Mouse (Mus musculus): ENCODE measurements around the gene Ptprg. TPM values are rescaled to one million over a fixed set of nuclear protein-coding genes. Genes with fewer than 3 reads are reported as not detected.

Ptprg gene
- polyA plus RNA-seq, 1 experiment from 2014 or later: 26.5 TPM

DNA sequence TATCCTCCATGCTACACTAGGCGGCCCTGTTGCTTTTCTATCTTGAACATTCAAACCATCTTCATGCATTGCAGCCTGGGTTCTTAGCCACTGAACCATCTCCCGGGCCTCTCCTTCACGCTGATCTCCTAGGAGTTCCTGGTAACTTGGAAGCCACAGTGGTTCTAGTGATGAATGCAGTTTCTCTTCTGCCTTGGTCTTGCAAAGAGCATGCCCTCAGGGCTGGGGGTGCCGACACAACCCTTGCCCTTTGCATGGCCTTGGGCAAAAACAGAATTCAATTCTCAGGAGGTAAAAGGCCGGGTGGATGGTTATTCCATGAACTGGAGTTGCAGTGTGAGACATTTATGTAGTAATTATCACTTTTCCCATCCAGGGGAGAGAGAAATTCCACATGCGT is 67.0 kb downstream of the Ptprg start:
- WGBS: 80% methylated on average over 6 of the region's 6 CpGs
- H3K36me3 ChIP-seq (ENCODE audit: control insufficient read depth, insufficient read depth, low read length): no peaks in the 10 kb centered on the region

DNA sequence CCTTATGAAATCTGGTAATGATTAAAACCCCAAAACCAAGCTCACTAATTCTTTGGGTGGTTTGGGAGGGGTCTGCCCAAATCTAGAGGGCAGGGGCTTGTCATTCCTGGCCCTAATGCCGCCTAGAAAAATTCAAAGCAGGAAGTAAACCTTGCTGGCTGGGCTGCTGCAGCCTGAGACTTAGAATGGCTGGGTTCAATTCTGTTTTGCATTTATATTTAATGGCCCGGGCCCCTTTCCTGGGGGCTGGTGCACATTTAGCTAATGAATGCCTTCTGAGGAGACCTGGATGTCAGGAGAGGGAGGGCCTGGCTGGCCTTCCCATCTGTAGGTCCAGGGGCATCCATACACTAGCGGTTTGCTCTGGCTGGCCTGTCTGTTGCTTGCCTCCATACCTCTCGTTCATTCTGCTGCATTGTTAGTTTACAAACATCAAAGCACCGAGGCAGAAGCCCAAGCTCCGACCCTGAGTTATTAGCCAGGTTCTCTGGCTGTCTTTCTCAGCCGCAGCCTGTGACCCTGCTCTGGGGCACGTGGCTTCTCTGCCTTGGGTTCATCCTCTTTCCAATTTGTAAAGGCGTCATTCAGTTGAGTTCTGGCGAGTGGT is 67.7 kb downstream of the Ptprg start:
- Histone ChIP-seq H3K4me1 (replicated peaks; ENCODE audit: control insufficient read depth, insufficient read depth, low read length) (peaks cover 5% of the 10 kb centered on the region), H3K4me2 (ENCODE audit: low read depth, low read length) (no peak overlapping the region), H3K9ac (ENCODE audit: low read length) (no peak overlapping the region), H3K9me3 (ENCODE audit: control insufficient read depth, low read length) (no peaks in the 10 kb centered on the region), H3K4me3 (ENCODE audit: low read length) (no peak overlapping the region), H3K36me3 (ENCODE audit: control insufficient read depth, insufficient read depth, low read length) (no peaks in the 10 kb centered on the region), H3K27me3 (ENCODE audit: control insufficient read depth, insufficient read depth, low read depth, low read length) (no peaks in the 10 kb centered on the region), H3K27ac (ENCODE audit: low read length) (no peak overlapping the region)
- WGBS: 59% methylated on average over 10 of the region's 10 CpGs
- no peak for ATAC-seq (ENCODE audit: low read depth)

More for the DNA sequence above, 67.0 kb downstream of the Ptprg start:
- Histone ChIP-seq H3K9me3 (ENCODE audit: control insufficient read depth, low read length) (no peaks in the 10 kb centered on the region), H3K27me3 (ENCODE audit: control insufficient read depth, insufficient read depth, low read depth, low read length) (no peaks in the 10 kb centered on the region), H3K27ac (ENCODE audit: low read length) (no peak overlapping the region), H3K4me3 (ENCODE audit: low read length) (no peak overlapping the region), H3K9ac (ENCODE audit: low read length) (no peak overlapping the region), H3K4me2 (ENCODE audit: low read depth, low read length) (no peak overlapping the region), H3K4me1 (replicated peaks; ENCODE audit: control insufficient read depth, insufficient read depth, low read length) (peaks cover 5% of the 10 kb centered on the region)
- no peak for ATAC-seq (ENCODE audit: low read depth)

DNA sequence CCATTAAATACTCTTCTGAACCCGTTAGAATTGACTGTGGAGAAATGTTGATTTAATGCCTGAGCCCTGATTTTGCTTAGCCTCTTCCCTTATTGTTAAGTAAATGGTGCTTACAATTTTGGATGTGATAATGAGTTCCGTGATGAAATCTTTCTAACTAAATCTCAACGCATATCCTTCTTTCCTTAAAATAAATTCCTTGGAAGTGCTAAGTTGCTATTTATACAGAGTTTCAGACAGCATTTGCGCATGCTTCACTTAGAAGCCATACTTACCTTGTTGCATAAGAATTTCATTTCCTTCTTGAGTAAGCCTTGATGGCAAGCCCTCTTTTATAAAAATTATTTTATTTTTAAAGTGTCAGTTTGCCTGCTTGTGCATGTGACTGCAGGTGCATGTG is 70.2 kb downstream of the Ptprg start:
- Histone ChIP-seq H3K27me3 (ENCODE audit: control insufficient read depth, insufficient read depth, low read depth, low read length) (no peaks in the 10 kb centered on the region), H3K4me3 (ENCODE audit: low read length) (no peak overlapping the region), H3K4me2 (ENCODE audit: low read depth, low read length) (no peak overlapping the region), H3K4me1 (replicated peaks; ENCODE audit: control insufficient read depth, insufficient read depth, low read length) (no peaks in the 10 kb centered on the region; the same call in 1 of the 2 replicates), H3K9me3 (ENCODE audit: control insufficient read depth, low read length) (no peaks in the 10 kb centered on the region), H3K27ac (ENCODE audit: low read length) (no peak overlapping the region), H3K36me3 (ENCODE audit: control insufficient read depth, insufficient read depth, low read length) (no peaks in the 10 kb centered on the region), H3K9ac (ENCODE audit: low read length) (no peak overlapping the region)
- ATAC-seq (ENCODE audit: low read depth): no peak
- 75% methylated on average over 4 of the region's 4 CpGs for WGBS

DNA sequence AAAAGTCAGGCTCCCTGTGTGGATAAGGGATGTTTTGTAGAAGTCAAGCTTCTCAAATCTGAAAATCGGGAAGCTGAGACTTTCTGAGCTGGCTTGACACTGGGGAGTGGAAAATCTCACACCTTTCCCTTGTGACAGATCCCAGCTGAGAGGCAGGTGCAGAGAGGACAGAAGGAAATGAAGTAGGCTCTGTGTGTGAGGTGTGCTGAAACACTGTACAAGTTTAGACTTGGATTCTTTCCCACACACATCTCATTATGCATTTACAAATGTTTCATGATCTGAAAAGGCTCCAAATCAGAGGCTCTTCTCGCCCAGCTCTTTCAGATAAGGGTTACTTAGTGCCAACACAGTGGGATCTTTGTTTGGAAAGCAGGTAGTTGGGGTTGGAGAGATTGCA is 77.4 kb downstream of the Ptprg start:
- 36% methylated on average over 2 of the region's 2 CpGs for WGBS
- Histone ChIP-seq H3K4me3 (ENCODE audit: low read length) (no peak overlapping the region), H3K27me3 (ENCODE audit: control insufficient read depth, insufficient read depth, low read depth, low read length) (no peaks in the 10 kb centered on the region), H3K9me3 (ENCODE audit: control insufficient read depth, low read length) (no peaks in the 10 kb centered on the region), H3K27ac (ENCODE audit: low read length) (no peak overlapping the region), H3K4me2 (ENCODE audit: low read depth, low read length) (no peak overlapping the region), H3K4me1 (replicated peaks; ENCODE audit: control insufficient read depth, insufficient read depth, low read length) (no peaks in the 10 kb centered on the region), H3K9ac (ENCODE audit: low read length) (no peak overlapping the region), H3K36me3 (ENCODE audit: control insufficient read depth, insufficient read depth, low read length) (no peaks in the 10 kb centered on the region)
- ATAC-seq (ENCODE audit: low read depth): no peak

DNA sequence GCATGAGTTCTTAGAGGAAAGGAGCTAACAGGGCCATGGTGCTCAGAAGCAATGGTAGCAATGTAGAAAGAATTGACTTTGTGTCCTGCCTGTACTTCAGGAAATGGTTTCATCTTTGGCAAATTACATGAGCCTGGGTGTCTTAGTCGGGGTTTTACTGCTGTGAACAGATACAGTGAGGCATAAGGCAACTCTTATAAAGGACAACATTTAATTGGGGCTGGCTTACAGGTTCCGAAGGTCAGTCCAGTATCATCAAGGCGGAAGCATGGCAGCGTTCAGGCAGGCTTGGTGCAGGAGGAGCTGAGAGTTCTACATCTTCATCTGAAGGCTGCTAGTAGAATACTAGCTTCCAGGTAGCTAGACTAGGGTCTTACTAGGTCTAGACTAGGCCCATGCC is 78.2 kb downstream of the Ptprg start:
- H3K4me2 ChIP-seq (ENCODE audit: low read depth, low read length): no peak overlapping the region
- H3K27ac ChIP-seq (ENCODE audit: low read length): no peak overlapping the region
- no peak for ATAC-seq (ENCODE audit: low read depth)
- no peaks in the 10 kb centered on the region for H3K4me1 ChIP-seq (replicated peaks; ENCODE audit: control insufficient read depth, insufficient read depth, low read length)
- H3K9ac ChIP-seq (ENCODE audit: low read length): no peak overlapping the region
- H3K27me3 ChIP-seq (ENCODE audit: control insufficient read depth, insufficient read depth, low read depth, low read length): no peaks in the 10 kb centered on the region
- WGBS: 93% methylated on average over 4 of the region's 4 CpGs
- no peaks in the 10 kb centered on the region for H3K9me3 ChIP-seq (ENCODE audit: control insufficient read depth, low read length)
- no peak overlapping the region for H3K4me3 ChIP-seq (ENCODE audit: low read length)
- no peaks in the 10 kb centered on the region for H3K36me3 ChIP-seq (ENCODE audit: control insufficient read depth, insufficient read depth, low read length)

DNA sequence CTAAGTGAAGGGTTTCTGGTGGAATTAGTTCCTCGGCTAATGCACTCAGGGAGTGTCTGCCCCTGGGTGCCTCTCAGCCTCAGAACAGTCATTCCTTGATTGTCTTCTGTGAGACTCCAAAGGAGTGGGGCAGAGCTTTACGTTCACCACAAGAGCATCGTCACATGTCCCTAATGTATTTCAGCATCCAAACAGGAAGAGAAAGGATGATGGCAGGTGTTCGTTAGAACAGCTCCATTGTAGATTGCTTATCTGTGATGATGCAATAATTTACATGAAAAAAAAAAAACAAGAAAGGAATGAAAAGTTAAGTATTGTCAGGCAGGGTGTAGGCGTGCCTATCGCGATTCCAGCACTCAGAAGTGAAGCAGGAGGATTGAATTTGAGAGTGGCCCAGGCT is 84.3 kb downstream of the Ptprg start:
- H3K36me3 ChIP-seq (ENCODE audit: control insufficient read depth, insufficient read depth, low read length): no peaks in the 10 kb centered on the region
- no peaks in the 10 kb centered on the region for H3K9me3 ChIP-seq (ENCODE audit: control insufficient read depth, low read length)
- WGBS: 79% methylated on average over 7 of the region's 7 CpGs
- no peak overlapping the region for H3K4me3 ChIP-seq (ENCODE audit: low read length)
- H3K4me1 ChIP-seq (replicated peaks; ENCODE audit: control insufficient read depth, insufficient read depth, low read length): peaks cover 4% of the 10 kb centered on the region
- H3K4me2 ChIP-seq (ENCODE audit: low read depth, low read length): no peak overlapping the region
- no peak overlapping the region for H3K27ac ChIP-seq (ENCODE audit: low read length)
- no peak overlapping the region for H3K9ac ChIP-seq (ENCODE audit: low read length)
- H3K27me3 ChIP-seq (ENCODE audit: control insufficient read depth, insufficient read depth, low read depth, low read length): no peaks in the 10 kb centered on the region
- ATAC-seq (ENCODE audit: low read depth): no peak

DNA sequence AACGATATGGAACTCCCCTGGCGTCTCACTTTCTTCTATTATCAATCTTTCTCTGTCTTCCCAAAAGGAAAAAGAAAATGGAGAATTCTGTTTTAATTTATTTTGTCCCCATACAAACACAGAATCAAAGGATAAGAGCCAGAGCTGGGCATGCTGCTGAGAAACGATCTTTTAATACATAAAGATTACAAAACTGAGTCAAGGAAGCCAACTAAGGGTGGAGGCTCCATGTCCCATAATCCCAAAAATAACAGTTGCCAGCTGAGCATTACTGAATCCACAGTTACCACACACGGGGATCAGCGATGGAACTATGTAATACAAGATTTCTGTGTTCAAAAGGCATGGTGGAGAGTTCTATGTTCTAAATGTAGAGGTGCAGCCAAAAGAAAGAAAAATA is 86.0 kb downstream of the Ptprg start:
- peaks cover 4% of the 10 kb centered on the region for H3K4me1 ChIP-seq (replicated peaks; ENCODE audit: control insufficient read depth, insufficient read depth, low read length)
- no peak for ATAC-seq (ENCODE audit: low read depth)
- H3K9ac ChIP-seq (ENCODE audit: low read length): no peak overlapping the region
- H3K27ac ChIP-seq (ENCODE audit: low read length): no peak overlapping the region
- H3K4me3 ChIP-seq (ENCODE audit: low read length): no peak overlapping the region
- 84% methylated on average over 5 of the region's 5 CpGs for WGBS
- H3K9me3 ChIP-seq (ENCODE audit: control insufficient read depth, low read length): no peaks in the 10 kb centered on the region
- no peaks in the 10 kb centered on the region for H3K36me3 ChIP-seq (ENCODE audit: control insufficient read depth, insufficient read depth, low read length)
- H3K4me2 ChIP-seq (ENCODE audit: low read depth, low read length): no peak overlapping the region
- H3K27me3 ChIP-seq (ENCODE audit: control insufficient read depth, insufficient read depth, low read depth, low read length): no peaks in the 10 kb centered on the region

DNA sequence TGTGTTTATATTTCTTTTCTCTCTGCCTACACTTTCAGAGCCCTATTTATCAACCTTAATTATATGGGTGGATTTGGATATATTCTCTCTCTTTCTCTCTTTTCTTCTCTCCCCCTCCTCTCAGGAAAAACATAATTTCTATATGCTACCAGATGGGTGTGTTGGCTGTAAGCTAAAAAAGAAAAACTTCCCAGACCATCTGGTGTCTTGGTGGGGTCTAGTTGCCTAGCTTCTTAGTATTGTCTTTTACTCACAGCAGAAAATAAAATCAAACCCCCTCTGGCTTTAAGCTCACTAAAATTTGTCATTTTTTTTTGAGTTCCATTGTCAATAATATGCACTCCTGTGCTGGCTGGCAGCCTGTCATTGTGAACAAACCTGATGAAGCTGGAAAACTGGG is 87.0 kb downstream of the Ptprg start:
- peaks cover 4% of the 10 kb centered on the region for H3K4me1 ChIP-seq (replicated peaks; ENCODE audit: control insufficient read depth, insufficient read depth, low read length)
- no peak overlapping the region for H3K4me2 ChIP-seq (ENCODE audit: low read depth, low read length)
- H3K4me3 ChIP-seq (ENCODE audit: low read length): no peak overlapping the region
- H3K27ac ChIP-seq (ENCODE audit: low read length): no peak overlapping the region
- H3K36me3 ChIP-seq (ENCODE audit: control insufficient read depth, insufficient read depth, low read length): no peaks in the 10 kb centered on the region
- ATAC-seq (ENCODE audit: low read depth): no peak
- H3K27me3 ChIP-seq (ENCODE audit: control insufficient read depth, insufficient read depth, low read depth, low read length): no peaks in the 10 kb centered on the region
- H3K9me3 ChIP-seq (ENCODE audit: control insufficient read depth, low read length): no peaks in the 10 kb centered on the region
- no peak overlapping the region for H3K9ac ChIP-seq (ENCODE audit: low read length)

DNA sequence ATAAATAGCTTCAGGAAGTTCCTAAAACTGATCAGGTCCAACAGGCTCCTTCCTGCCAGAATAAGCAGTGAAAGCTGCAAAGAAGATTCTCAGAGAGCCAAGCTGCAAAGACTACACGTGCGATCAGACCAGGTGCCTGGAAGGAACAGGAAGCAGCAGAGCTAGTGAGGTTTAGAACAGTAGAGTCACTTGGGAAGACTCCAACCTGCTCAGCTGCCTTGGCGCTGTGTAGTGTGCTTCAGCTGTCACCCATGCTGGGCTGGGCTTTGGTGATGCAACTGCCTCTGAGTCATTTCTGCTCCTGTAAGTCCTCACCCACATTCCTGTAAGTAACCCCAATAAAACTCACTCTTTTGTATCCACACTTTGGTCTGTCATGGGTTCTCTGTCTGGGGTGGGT is 87.7 kb downstream of the Ptprg start:
- WGBS: 65% methylated on average over 3 of the region's 3 CpGs
- no peak overlapping the region for H3K4me3 ChIP-seq (ENCODE audit: low read length)
- no peaks in the 10 kb centered on the region for H3K27me3 ChIP-seq (ENCODE audit: control insufficient read depth, insufficient read depth, low read depth, low read length)
- no peaks in the 10 kb centered on the region for H3K36me3 ChIP-seq (ENCODE audit: control insufficient read depth, insufficient read depth, low read length)
- no peaks in the 10 kb centered on the region for H3K9me3 ChIP-seq (ENCODE audit: control insufficient read depth, low read length)
- no peak overlapping the region for H3K27ac ChIP-seq (ENCODE audit: low read length)
- ATAC-seq (ENCODE audit: low read depth): no peak
- no peak overlapping the region for H3K4me2 ChIP-seq (ENCODE audit: low read depth, low read length)
- H3K4me1 ChIP-seq (replicated peaks; ENCODE audit: control insufficient read depth, insufficient read depth, low read length): peaks cover 4% of the 10 kb centered on the region
- H3K9ac ChIP-seq (ENCODE audit: low read length): no peak overlapping the region

DNA sequence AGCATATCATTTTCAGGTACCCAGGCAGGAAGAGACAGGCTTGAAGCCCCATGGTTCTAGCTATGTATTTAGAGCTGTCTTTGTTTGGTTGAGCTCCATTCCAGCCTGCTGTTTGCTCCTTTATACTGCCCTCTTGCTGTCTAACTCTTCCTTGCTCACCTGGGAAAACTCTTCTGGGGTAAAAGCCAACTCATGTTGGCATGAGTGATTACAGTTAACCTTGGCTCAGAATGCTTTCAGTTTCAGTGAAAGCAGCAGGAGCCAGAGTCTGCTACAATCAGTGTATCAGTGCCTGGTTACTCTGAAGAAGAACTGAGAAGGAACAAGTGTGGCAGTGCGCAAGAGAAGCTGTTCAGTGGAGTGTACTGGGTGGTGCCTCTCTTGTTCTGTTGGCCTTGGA is 89.6 kb downstream of the Ptprg start:
- H3K27ac ChIP-seq (ENCODE audit: low read length): no peak overlapping the region
- H3K4me3 ChIP-seq (ENCODE audit: low read length): no peak overlapping the region
- no peak overlapping the region for H3K4me2 ChIP-seq (ENCODE audit: low read depth, low read length)
- H3K4me1 ChIP-seq (replicated peaks; ENCODE audit: control insufficient read depth, insufficient read depth, low read length): peaks cover 4% of the 10 kb centered on the region
- H3K27me3 ChIP-seq (ENCODE audit: control insufficient read depth, insufficient read depth, low read depth, low read length): no peaks in the 10 kb centered on the region
- no peaks in the 10 kb centered on the region for H3K9me3 ChIP-seq (ENCODE audit: control insufficient read depth, low read length)
- H3K9ac ChIP-seq (ENCODE audit: low read length): no peak overlapping the region
- H3K36me3 ChIP-seq (ENCODE audit: control insufficient read depth, insufficient read depth, low read length): no peaks in the 10 kb centered on the region
- 100% methylated on average over 1 of the region's 1 CpGs for WGBS
- ATAC-seq (ENCODE audit: low read depth): no peak
